Mouse (Mus musculus) heart, embryonic 10.5 days (tissue): ENCODE measurements around the gene Pgbd5. TPM values are rescaled to one million over a fixed set of nuclear protein-coding genes. Genes with fewer than 3 reads are reported as not detected.

Experiments used
- DNase-seq: peaks from one replicate; pipeline ENCODE4 v3.0.0-alpha.2; 2017; ENCODE audit warnings: low spot score
- H3K27ac ChIP-seq: fragments of 300-500 bp; sonication (generic); 2 replicates; pipeline ENCODE4 v1.5.1; 2016; ENCODE audit warnings: mild to moderate bottlenecking
- H3K27me3 ChIP-seq: fragments of 300-500 bp; sonication (generic); 2 replicates; pipeline ENCODE4 v1.6.1; 2016; ENCODE audit warnings: mild to moderate bottlenecking; ENCODE audit not compliant: poor library complexity, insufficient read depth, severe bottlenecking
- H3K36me3 ChIP-seq: fragments of 300-500 bp; sonication (generic); 2 replicates; pipeline ENCODE4 v1.6.1; 2016; ENCODE audit warnings: mild to moderate bottlenecking, moderate library complexity
- H3K4me1 ChIP-seq: fragments of 300-500 bp; sonication (generic); 2 replicates; pipeline ENCODE4 v1.6.1; 2016; ENCODE audit warnings: mild to moderate bottlenecking
- H3K4me3 ChIP-seq: fragments of 300-500 bp; sonication (generic); 2 replicates; pipeline ENCODE4 v1.5.1; 2016; ENCODE audit warnings: mild to moderate bottlenecking, moderate library complexity
- H3K9me3 ChIP-seq: fragments of 300-500 bp; sonication (generic); 2 replicates; pipeline ENCODE4 v1.6.1; 2016; ENCODE audit warnings: mild to moderate bottlenecking, moderate library complexity
- WGBS: fragments of 180-500 bp; shearing (Covaris S2); methylation state at CpG from one replicate; pipeline ENCODE4 v1.1.7; 2016; 5-methylcytosine and 5-hydroxymethylcytosine counted together
- polyA plus RNA-seq: library from polyadenylated mRNA; unstranded; fragments of >200 nt; fragmentation: Nextera tagmentation; extraction: Ambion mirVana; gene quantifications from 2 replicates; pipeline ENCODE4 v1.2.1, GENCODE M21; 2016

Gene Pgbd5
- polyA plus RNA-seq, 1 experiment from 2014 or later, result 1.6 TPM

DNA sequence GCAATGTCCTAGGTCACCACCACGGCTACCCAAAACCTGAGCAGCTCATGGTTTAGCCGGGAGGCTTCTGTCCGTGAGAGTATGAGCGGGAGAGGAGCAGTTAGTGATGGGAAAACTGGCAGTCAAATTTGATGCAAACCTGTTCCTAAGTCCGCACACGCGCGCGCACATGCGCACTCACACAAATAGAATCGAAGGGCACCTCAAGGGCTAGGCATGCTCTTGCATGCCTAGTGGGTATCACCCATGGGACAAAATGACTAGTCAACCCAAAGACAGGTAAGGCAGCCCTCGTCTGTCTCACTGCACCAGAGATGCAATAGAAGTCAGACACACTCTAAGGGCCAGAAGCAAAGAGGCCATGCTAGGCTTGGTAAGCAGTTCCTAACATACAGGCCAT is 63.1 kb downstream of the Pgbd5 start:
- DNase-seq, result no peak
- no peaks in the 10 kb centered on the region; the same call in 1 of the 2 replicates for H3K27me3 ChIP-seq
- no peaks in the 10 kb centered on the region for H3K36me3 ChIP-seq
- H3K4me3 ChIP-seq, result no peak overlapping the region
- H3K27ac ChIP-seq, result no peak overlapping the region
- H3K9me3 ChIP-seq, result no peaks in the 10 kb centered on the region
- 89% methylated on average over 12 of the region's 12 CpGs for WGBS
- H3K4me1 ChIP-seq, result 0 out of 2 replicates have a peak, but pooled peaks cover 7% of the 10 kb centered on the region

DNA sequence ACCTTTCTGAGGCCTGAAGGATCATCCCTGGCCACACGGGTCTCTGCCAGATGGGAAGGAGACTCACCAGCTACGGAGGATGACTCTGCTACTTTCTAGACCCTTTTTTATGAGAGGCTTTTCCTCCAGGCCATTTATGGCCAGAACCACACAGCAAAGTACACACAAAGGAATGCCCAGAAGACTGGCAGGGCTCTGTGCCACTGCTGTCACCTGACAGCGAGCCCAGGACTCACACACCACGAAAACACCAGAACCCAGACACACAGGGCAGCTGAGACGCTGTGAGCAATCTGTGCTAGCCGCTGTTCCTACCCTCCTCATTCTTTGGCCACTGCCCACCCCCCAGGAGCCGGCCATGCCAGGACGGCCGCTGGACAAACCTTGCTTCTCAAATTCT is 63.7 kb downstream of the Pgbd5 start:
- Histone ChIP-seq H3K4me3 (no peak overlapping the region), H3K27ac (no peak overlapping the region), H3K27me3 (no peaks in the 10 kb centered on the region; the same call in 1 of the 2 replicates), H3K36me3 (no peaks in the 10 kb centered on the region), H3K4me1 (0 out of 2 replicates have a peak, but pooled peaks cover 7% of the 10 kb centered on the region), H3K9me3 (no peaks in the 10 kb centered on the region)
- WGBS, result 85% methylated on average over 9 of the region's 9 CpGs
- DNase-seq, result no peak

DNA sequence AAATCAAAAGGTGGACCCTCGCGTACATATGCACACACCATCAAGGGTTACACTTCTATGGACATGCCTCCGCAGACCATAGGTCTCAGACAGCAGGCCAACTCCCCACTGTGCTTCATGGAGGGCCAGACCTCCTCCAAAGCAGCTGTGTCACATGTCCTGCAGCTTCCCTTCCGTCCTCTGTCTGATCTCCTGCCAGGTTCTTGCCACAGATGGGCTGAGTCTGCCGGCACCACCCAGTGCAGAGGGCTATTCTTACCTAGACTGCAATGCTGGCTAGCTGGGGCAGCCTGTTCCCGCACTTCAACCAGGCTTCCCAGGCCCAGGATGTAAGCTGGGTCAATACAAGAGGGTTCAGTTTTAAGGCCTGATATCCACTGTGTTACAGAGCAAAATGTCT is 64.3 kb downstream of the Pgbd5 start:
- WGBS, result 70% methylated on average over 6 of the region's 6 CpGs
- Histone ChIP-seq H3K4me1 (0 out of 2 replicates have a peak, but pooled peaks cover 7% of the 10 kb centered on the region), H3K36me3 (no peaks in the 10 kb centered on the region), H3K4me3 (no peak overlapping the region), H3K27me3 (peaks cover 2% of the 10 kb centered on the region; the same call in 1 of the 2 replicates), H3K9me3 (no peaks in the 10 kb centered on the region), H3K27ac (no peak overlapping the region)
- no peak for DNase-seq

DNA sequence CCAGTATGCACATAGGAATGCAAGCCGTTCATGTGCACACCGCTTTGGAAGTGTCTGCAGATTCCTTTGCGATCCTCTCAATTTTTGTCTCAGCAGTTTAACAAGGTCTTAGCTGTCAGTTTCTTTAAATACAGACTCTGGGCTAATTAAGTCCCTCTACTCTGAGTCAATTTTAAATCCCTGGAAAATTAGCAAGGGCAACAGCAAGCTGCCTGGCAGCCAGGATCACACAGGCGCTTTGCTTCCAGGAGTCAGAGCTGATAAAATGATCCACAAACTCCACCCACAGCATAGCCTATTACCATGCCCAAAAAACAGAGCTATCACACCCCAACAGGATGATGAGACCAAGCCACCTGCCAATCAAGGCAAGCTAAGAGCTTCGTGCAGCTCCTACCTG is 65.7 kb downstream of the Pgbd5 start:
- H3K36me3 ChIP-seq, result no peaks in the 10 kb centered on the region
- H3K27me3 ChIP-seq, result 0 out of 2 replicates have a peak, but pooled peaks cover 5% of the 10 kb centered on the region
- H3K27ac ChIP-seq, result no peak overlapping the region
- no peaks in the 10 kb centered on the region for H3K9me3 ChIP-seq
- 0 out of 2 replicates have a peak, but pooled peaks cover 7% of the 10 kb centered on the region for H3K4me1 ChIP-seq
- H3K4me3 ChIP-seq, result no peak overlapping the region
- WGBS, result 85% methylated on average over 5 of the region's 5 CpGs
- no peak for DNase-seq

DNA sequence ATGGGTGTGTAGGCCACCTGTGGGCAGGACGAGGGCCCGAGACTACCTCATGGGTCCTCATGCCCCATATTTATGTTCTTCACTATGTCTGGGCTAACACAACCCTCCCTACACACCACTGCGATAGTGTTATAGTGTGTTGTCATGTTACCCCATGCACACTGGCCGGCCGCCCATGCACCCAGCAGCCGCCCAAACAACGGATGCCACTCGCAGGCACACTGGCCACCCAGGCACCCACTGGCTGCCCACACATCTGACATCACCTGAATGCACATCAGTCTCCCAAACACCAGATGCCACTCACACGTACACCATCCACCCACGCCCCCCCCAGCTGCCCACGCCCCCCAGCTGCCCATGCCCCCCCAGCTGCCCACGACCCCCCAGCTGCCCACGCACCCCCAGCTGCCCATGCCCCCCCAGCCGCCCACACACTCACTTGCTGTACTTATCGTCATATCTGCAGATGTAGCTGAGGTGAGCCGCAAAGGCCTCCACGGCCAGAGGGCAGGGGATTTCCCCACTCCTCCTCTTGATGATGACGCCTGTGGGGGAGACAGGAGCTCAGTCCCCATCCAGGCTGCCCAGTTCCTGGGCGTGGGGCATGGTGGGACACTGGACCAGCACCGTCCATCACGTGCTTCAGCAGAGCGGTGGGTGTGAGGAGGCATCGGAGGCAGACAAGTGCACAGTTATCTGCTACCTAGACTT is 67.9 kb downstream of the Pgbd5 start:
- H3K27ac ChIP-seq, result no peak overlapping the region
- H3K9me3 ChIP-seq, result no peaks in the 10 kb centered on the region
- 0 out of 2 replicates have a peak, but pooled peaks cover 5% of the 10 kb centered on the region for H3K27me3 ChIP-seq
- H3K4me3 ChIP-seq, result no peak overlapping the region
- H3K36me3 ChIP-seq, result no peaks in the 10 kb centered on the region
- WGBS, result 83% methylated on average over 23 of the region's 23 CpGs
- peaks cover 15% of the 10 kb centered on the region for H3K4me1 ChIP-seq
- DNase-seq, result no peak

DNA sequence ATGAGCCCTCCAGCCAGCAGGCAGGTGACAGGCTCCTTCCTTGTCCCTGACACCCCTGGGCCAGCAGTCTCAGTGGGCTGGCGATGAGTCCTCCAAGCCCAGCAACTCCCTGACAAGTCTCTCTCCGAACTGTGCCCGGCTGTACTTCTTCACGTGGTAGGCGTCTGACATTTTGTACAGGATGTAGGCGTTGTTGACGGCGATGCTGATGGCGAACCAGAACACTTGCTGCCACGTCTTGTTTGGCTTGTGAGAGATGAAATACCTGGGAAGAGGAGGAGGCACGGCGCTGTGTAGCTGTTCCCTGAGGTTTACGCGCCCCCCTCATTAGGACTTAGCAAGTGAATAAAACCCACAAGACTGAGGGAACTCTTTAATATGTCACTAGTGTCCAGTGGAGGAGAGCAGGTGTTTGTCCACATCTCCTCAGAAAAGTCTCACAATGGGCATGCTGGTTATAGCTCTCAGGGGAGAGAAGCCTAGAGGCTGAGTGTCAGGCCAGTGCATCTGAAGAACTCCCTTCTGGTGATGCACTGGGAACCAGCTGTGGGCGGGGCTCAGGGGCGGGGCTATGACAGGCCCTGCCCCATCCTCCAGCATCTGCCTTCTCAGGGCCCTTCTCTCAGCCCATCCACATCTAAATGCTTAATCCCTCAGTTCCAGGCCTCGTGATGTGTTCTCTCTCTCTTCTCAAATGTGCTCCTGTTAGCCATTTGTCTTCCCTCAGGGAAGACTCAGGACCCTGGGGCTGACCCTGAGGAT is 68.9 kb downstream of the Pgbd5 start:
- Histone ChIP-seq H3K36me3 (no peaks in the 10 kb centered on the region), H3K4me1 (peaks cover 15% of the 10 kb centered on the region), H3K27me3 (0 out of 2 replicates have a peak, but pooled peaks cover 5% of the 10 kb centered on the region), H3K4me3 (no peak overlapping the region), H3K27ac (no peak overlapping the region), H3K9me3 (no peaks in the 10 kb centered on the region)
- WGBS, result 69% methylated on average over 17 of the region's 17 CpGs
- DNase-seq, result no peak

DNA sequence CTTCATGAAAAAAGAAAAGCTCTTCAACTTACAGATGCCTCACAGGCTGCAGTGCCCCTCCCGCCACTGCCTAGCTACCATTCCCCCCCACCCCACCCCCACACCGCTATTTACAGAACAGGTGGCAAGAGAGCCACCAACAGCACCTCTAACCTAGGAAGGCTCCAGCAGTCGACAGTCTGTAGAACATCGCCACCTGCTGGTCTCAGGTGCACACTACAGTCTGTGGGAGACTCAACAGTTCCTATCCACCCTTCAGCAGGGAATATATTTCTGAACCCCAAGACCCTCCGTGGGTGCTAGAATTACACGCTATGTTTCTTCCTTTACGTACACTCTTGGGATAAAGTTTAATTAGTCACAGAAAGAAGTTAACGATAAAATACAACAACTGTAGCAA is 71.2 kb downstream of the Pgbd5 start:
- 20% methylated on average over 8 of the region's 8 CpGs for WGBS
- Histone ChIP-seq H3K27me3 (0 out of 2 replicates have a peak, but pooled peaks cover 5% of the 10 kb centered on the region), H3K4me1 (peaks cover 8% of the 10 kb centered on the region), H3K9me3 (no peaks in the 10 kb centered on the region), H3K4me3 (no peak overlapping the region), H3K27ac (no peak overlapping the region), H3K36me3 (no peaks in the 10 kb centered on the region)
- DNase-seq, result peak; percentile 91

DNA sequence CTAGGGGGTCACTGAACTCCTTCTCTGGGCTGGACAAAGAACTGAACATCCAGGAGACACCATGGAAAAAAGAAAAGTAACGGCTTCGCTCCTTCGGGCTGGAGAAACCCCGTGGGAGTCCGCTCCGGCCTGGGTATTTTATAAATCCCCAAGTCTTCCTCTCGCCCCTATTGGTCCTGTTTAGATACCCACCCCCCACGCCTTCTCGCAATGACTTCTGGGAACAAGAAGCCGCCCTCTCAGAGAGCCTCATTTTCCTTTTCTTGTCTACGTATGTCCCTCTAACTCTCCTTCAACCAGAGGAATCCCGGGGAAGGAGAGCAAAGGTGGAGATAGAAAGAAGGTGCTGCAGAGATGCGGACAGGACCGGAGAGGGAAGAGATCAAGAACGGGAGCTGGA is 76.1 kb downstream of the Pgbd5 start:
- Histone ChIP-seq H3K27me3 (0 out of 2 replicates have a peak, but pooled peaks cover 5% of the 10 kb centered on the region), H3K4me1 (peaks cover 8% of the 10 kb centered on the region), H3K9me3 (peaks cover 4% of the 10 kb centered on the region; the same call in 1 of the 2 replicates), H3K36me3 (no peaks in the 10 kb centered on the region), H3K27ac (no peak overlapping the region), H3K4me3 (no peak overlapping the region)
- WGBS, result 88% methylated on average over 15 of the region's 15 CpGs
- DNase-seq, result no peak

DNA sequence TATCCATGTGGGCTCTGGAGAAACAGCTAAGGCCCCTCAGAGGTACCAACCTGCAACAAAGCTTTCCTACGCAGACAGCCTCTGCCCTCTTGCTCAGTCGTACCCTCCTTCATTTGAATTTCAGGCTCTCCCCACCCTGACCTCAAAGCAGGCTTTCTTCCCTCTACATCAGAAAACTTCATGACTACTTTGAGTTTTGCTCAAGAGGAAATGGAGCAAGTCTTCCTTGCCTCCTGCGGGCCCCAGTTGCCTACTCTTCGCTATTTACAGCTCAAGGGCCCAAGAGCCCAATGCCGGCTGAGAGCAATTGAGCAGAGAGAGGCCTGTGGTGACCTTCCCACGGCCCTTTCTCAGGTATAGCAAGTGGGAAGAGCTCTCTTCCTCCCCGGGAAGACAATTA is 76.9 kb downstream of the Pgbd5 start:
- no peak for DNase-seq
- Histone ChIP-seq H3K27ac (no peak overlapping the region), H3K36me3 (no peaks in the 10 kb centered on the region), H3K27me3 (0 out of 2 replicates have a peak, but pooled peaks cover 5% of the 10 kb centered on the region), H3K9me3 (peaks cover 4% of the 10 kb centered on the region; the same call in 1 of the 2 replicates), H3K4me1 (peaks cover 2% of the 10 kb centered on the region), H3K4me3 (no peak overlapping the region)
- WGBS, result 74% methylated on average over 7 of the region's 7 CpGs

DNA sequence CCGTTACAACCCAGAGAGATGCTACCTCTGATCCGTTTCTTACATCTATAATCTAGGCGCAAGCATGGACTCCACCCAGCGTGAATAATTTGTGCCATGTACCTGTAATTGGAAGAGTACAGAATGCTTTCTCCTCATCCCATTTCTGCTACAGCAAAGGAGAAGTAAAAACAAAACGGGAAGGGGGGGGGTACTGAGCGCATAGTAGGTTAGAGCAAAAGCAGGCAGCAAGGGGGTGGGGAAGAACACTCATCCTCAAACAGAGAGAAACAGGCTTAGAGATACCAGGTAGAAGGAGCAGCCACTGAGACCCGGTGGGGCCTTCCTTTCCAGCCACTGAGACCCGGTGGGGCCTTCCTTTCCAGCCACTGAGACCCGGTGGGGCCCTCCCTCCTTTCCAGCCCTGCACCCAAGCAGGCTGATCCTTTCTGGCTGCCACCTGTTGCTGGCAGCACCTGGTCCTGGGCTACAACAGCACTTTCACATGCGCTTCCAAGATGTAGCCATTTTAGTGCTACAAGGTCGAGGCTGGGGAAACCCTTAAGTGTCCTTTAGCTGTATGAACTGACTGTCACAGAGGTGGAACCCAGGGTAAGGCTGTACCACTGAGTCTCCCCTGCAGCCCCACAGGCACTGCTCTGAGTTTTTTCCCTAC is 77.6 kb downstream of the Pgbd5 start:
- WGBS, result 77% methylated on average over 11 of the region's 11 CpGs
- Histone ChIP-seq H3K27ac (no peak overlapping the region), H3K36me3 (no peaks in the 10 kb centered on the region), H3K27me3 (0 out of 2 replicates have a peak, but pooled peaks cover 5% of the 10 kb centered on the region), H3K4me1 (no peaks in the 10 kb centered on the region), H3K9me3 (peaks cover 4% of the 10 kb centered on the region; the same call in 1 of the 2 replicates), H3K4me3 (no peak overlapping the region)
- DNase-seq, result no peak

DNA sequence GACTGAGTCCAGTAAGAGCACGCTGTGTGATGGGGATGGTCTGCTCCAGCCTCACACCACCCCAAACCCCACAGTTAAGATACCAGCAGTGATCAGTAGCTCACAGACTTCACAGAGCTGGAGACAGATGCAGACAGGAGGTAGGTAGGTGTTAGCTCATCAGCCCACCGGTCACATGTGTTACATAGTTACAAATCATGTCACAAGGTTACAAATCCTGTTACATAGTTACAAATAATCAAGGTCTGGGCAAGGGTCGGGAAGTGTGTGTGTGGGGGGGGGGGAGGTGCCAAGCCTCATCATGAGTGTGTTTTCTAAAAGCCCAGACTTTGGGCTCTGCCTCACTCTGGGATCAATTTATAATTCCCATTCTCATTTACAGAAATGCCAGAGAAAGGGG is 78.5 kb downstream of the Pgbd5 start:
- no peaks in the 10 kb centered on the region for H3K36me3 ChIP-seq
- WGBS, result 78% methylated on average over 3 of the region's 3 CpGs

DNA sequence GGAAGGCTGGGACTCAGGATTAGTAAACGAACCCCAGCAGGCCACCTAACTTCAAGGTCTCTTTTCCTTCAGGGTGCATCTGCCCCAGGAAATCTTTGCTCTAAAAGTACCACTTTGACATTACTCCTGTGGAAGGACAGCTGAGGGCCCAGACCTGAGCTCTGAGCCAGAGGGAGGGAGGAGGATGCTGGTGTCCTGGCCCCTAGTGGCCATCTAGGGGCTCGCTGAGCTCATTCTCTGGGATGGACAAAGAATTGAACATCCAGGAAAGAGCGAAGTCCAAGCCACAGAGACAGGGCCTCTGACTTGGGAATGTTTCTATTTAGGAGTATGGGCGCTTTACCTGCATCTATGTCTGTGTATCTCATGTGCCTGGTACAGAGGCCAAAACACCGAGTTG is 87.8 kb downstream of the Pgbd5 start:
- H3K4me1 ChIP-seq, result peaks cover 2% of the 10 kb centered on the region; the same call in 1 of the 2 replicates
- no peak overlapping the region for H3K27ac ChIP-seq
- no peak for DNase-seq
- H3K36me3 ChIP-seq, result no peaks in the 10 kb centered on the region
- no peak overlapping the region for H3K4me3 ChIP-seq
- WGBS, result 59% methylated on average over 5 of the region's 5 CpGs
- no peaks in the 10 kb centered on the region for H3K9me3 ChIP-seq
- H3K27me3 ChIP-seq, result peaks cover 13% of the 10 kb centered on the region; the same call in 1 of the 2 replicates

More for the DNA sequence above, 78.5 kb downstream of the Pgbd5 start:
- Histone ChIP-seq H3K27ac (no peak overlapping the region), H3K4me3 (no peak overlapping the region), H3K9me3 (peaks cover 4% of the 10 kb centered on the region; the same call in 1 of the 2 replicates), H3K27me3 (0 out of 2 replicates have a peak, but pooled peaks cover 5% of the 10 kb centered on the region), H3K4me1 (no peaks in the 10 kb centered on the region)
- DNase-seq, result no peak
